Mouse (Mus musculus): ENCODE results near the gene Mmab.

Mmab gene

GRCm38 (mm10) chr5:114412361-114412998, 31.4 kb downstream of the Mmab start:
- ChIA-PET CTCF (no interaction called here), POLR2A (interaction anchor here in 3 of 4 experiments (0.6 to 1.3 kb wide), 4 partner anchors 9 to 611 kb away, joined by 3 to 4 read pairs (median 3); no protein-coding TSS in a partner anchor)

- ChIA-PET POLR2A (interaction anchor here in 3 of 4 experiments (0.5 to 1.5 kb wide), 13 partner anchors 10 to 132 kb away, joined by 3 to 7 read pairs (median 3); partner anchors contain the start of genes Mmab (in 1 of the 3) and Mvk (in 1 of the 3)), CTCF (interaction anchor here in 2 of 4 experiments (0.7 to 1.1 kb wide), 2 partner anchors 51 to 137 kb away, joined by 3 read pairs; partner anchors contain the start of gene Foxn4 (in 1 of the 2))
These were observed 33.4 kb downstream of the Mmab start for GRCm38 (mm10) chr5:114410429-114410828.

- ChIA-PET CTCF (interaction anchor here in 1 of 4 experiments (0.6 kb wide), 1 partner anchor 54 kb away, joined by 3 read pairs; no protein-coding TSS in a partner anchor), POLR2A (interaction anchor here in 1 of 4 experiments (1.0 to 1.7 kb wide), 4 partner anchors 9 to 129 kb away, joined by 3 to 7 read pairs (median 4); no protein-coding TSS in a partner anchor)
These were observed 35.0 kb downstream of the Mmab start for GRCm38 (mm10) chr5:114408846-114409245.

GRCm38 (mm10) chr5:114407810-114408209, 36.0 kb downstream of the Mmab start:
- POLR2A ChIA-PET: interaction anchor here in 3 of 4 experiments (0.5 to 1.7 kb wide), 6 partner anchors 10 to 141 kb away, joined by 3 to 7 read pairs (median 4); no protein-coding TSS in a partner anchor
- CTCF ChIA-PET: interaction anchor here in 1 of 4 experiments (1.0 kb wide), 1 partner anchor 99 kb away, joined by 3 read pairs; no protein-coding TSS in a partner anchor

GRCm38 (mm10) chr5:114407269-114407668, 36.6 kb downstream of the Mmab start:
- ChIA-PET CTCF (interaction anchor here in 1 of 4 experiments (0.6 to 1.0 kb wide), 3 partner anchors 24 to 135 kb away, joined by 3 read pairs; no protein-coding TSS in a partner anchor), POLR2A (interaction anchor here (0.6 to 1.7 kb wide), 6 partner anchors 10 to 172 kb away, joined by 3 to 7 read pairs (median 3); no protein-coding TSS in a partner anchor)

GRCm38 (mm10) chr5:114406592-114406991, 37.3 kb downstream of the Mmab start:
- CTCF ChIA-PET: interaction anchor here in 3 of 4 experiments (0.5 to 1.3 kb wide), 7 partner anchors 23 to 476 kb away, joined by 3 to 5 read pairs (median 3); no protein-coding TSS in a partner anchor
- POLR2A ChIA-PET: interaction anchor here in 1 of 4 experiments (0.8 to 1.6 kb wide), 4 partner anchors 11 to 77 kb away, joined by 3 to 7 read pairs (median 3); partner anchors contain the start of genes Mmab and Mvk

- POLR2A ChIA-PET: interaction anchor here in 1 of 4 experiments (0.5 to 1.2 kb wide), 7 partner anchors 23 to 510 kb away, joined by 3 to 4 read pairs (median 3); no protein-coding TSS in a partner anchor
These were observed 50.7 kb downstream of the Mmab start for GRCm38 (mm10) chr5:114393169-114393568.

GRCm38 (mm10) chr5:114384448-114384847, 59.4 kb downstream of the Mmab start:
- ChIA-PET POLR2A (interaction anchor here in 3 of 4 experiments (0.5 to 2.6 kb wide), 3 partner anchors 9 to 39 kb away, joined by 3 to 9 read pairs (median 4); no protein-coding TSS in a partner anchor), CTCF (interaction anchor here in 3 of 4 experiments (0.5 to 3.0 kb wide), 11 partner anchors 10 to 136 kb away, joined by 3 to 16 read pairs (median 4); no protein-coding TSS in a partner anchor)

More at GRCm38 (mm10) chr5:114393169-114393568, 50.7 kb downstream of the Mmab start:
- CTCF ChIA-PET: interaction anchor here in 2 of 4 experiments (0.5 to 2.3 kb wide), 4 partner anchors 10 to 104 kb away, joined by 3 to 5 read pairs (median 3); partner anchors contain the start of genes Kctd10 (in 1 of the 2), Myo1h (in 1 of the 2) and Ube3b (in 1 of the 2)

GRCm38 (mm10) chr5:114383184-114383904, 60.5 kb downstream of the Mmab start:
- POLR2A ChIA-PET: interaction anchor here in 3 of 4 experiments (0.7 to 2.6 kb wide), 8 partner anchors 8 to 26 kb away, joined by 3 to 9 read pairs (median 4); no protein-coding TSS in a partner anchor
- CTCF ChIA-PET: interaction anchor here (0.6 to 3.0 kb wide), 27 partner anchors 9 to 236 kb away, joined by 3 to 16 read pairs (median 3); partner anchors contain the start of genes Foxn4 (in 1 of the 4) and Mmab (in 1 of the 4)
